Mouse (Mus musculus) embryonic facial prominence, embryonic 11.5 days (tissue): ENCODE measurements around the gene Hspd1. TPM values are rescaled to one million over a fixed set of nuclear protein-coding genes. Genes with fewer than 3 reads are reported as not detected.

ENCODE experiments used
- ATAC-seq: fragments of 200-750 bp; cut with Nextera tagmentation; replicated peaks from 2 replicates; pipeline ENCODE4 v1.8.0; 2017; ENCODE audit warnings: low read depth; ENCODE audit not compliant: insufficient number of reproducible peaks, low FRiP score, low TSS enrichment
- DNase-seq: peaks from one replicate; pipeline ENCODE4 v3.0.0-alpha.2; 2015; ENCODE audit warnings: low spot score
- H3K27ac ChIP-seq: fragments of 300-500 bp; sonication (generic); replicated peaks from 2 replicates; pipeline ENCODE4 v1.5.1; 2014; ENCODE audit warnings: mild to moderate bottlenecking, low read depth, low read length, control low read depth
- H3K27me3 ChIP-seq: fragments of 300-500 bp; sonication (generic); 2 replicates; pipeline ENCODE4 v1.6.1; 2014; ENCODE audit warnings: mild to moderate bottlenecking, low read length, moderate library complexity, mixed read lengths; ENCODE audit not compliant: control insufficient read depth, insufficient read depth
- H3K36me3 ChIP-seq: fragments of 300-500 bp; sonication (generic); replicated peaks from 2 replicates; pipeline ENCODE4 v1.6.1; 2014; ENCODE audit warnings: low read depth, mild to moderate bottlenecking, low read length, moderate library complexity, mixed read lengths; ENCODE audit not compliant: control insufficient read depth, insufficient read depth
- H3K4me1 ChIP-seq: fragments of 300-500 bp; sonication (generic); 2 replicates; pipeline ENCODE4 v1.6.1; 2014; ENCODE audit warnings: low read length, mixed read lengths; ENCODE audit not compliant: control insufficient read depth, insufficient read depth
- H3K4me2 ChIP-seq: fragments of 300-500 bp; sonication (generic); 2 replicates; pipeline ENCODE4 v1.6.1; 2014; ENCODE audit warnings: low read depth, mild to moderate bottlenecking, control low read depth, low read length, moderate library complexity
- H3K4me3 ChIP-seq: fragments of 300-500 bp; sonication (generic); 2 replicates; pipeline ENCODE4 v1.5.1; 2014; ENCODE audit warnings: low read depth, low read length, control low read depth
- H3K9ac ChIP-seq: fragments of 300-500 bp; sonication (generic); replicated peaks from 2 replicates; pipeline ENCODE4 v1.6.1; 2014; ENCODE audit warnings: mild to moderate bottlenecking, control low read depth, low read length
- H3K9me3 ChIP-seq: fragments of 300-500 bp; sonication (generic); replicated peaks from 2 replicates; pipeline ENCODE4 v1.6.1; 2016; ENCODE audit warnings: mild to moderate bottlenecking, low read length, inconsistent platforms, mixed read lengths; ENCODE audit not compliant: control insufficient read depth
- WGBS: fragments of 180-500 bp; shearing (Covaris S2); extraction: QIAGEN DNeasy Blood & Tissue Kit; methylation state at CpG from one replicate; pipeline ENCODE4 v1.1.7; 2014; 5-methylcytosine and 5-hydroxymethylcytosine counted together
- polyA plus RNA-seq: library from polyadenylated mRNA; unstranded; fragments of >200 nt; fragmentation: Nextera tagmentation; extraction: Ambion mirVana; gene quantifications from 2 replicates; pipeline ENCODE4 v1.2.1, GENCODE M21; 2014

Hspd1 gene
- polyA plus RNA-seq, 1 experiment from 2014 or later, result 463 TPM

DNA sequence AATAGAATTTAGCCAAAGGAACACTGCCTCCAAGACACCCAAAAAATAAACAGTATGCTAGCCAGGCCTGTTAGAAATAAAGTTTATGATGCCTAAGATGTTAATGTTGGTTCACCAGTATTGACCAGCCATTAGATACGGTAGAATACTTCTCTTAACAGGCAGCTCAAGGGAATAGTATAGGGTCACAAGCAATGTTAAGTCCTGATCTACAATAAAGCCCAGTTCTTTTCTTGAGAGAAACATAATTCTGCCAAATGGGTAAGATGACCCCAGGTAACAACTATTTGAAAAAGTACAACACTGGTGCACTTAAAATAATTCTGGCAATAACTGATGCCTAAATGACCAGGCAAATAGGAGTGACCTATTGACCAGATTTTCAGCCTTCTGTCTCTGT is 60.1 kb downstream of the Hspd1 start:
- DNase-seq (no peak), ATAC-seq (no peak)
- no peaks in the 10 kb centered on the region for H3K9me3 ChIP-seq
- no peaks in the 10 kb centered on the region for H3K27me3 ChIP-seq
- no peaks in the 10 kb centered on the region; the same call in 1 of the 2 replicates for H3K36me3 ChIP-seq
- WGBS, result 89% methylated on average over 1 of the region's 1 CpGs
- H3K4me2 ChIP-seq, result no peak overlapping the region
- no peak overlapping the region for H3K9ac ChIP-seq
- no peak overlapping the region for H3K4me3 ChIP-seq
- H3K4me1 ChIP-seq, result no peaks in the 10 kb centered on the region
- no peak overlapping the region for H3K27ac ChIP-seq

Other genes with a start within 250 kb of the Hspd1 start
- 24.3 and 24.4 TPM in 2 replicates for gene Ankrd44, start 161.9 kb downstream of the Hspd1 start, polyA plus RNA-seq
- 366 and 398 TPM in 2 replicates for gene Sf3b1, start 60.8 kb downstream of the Hspd1 start, polyA plus RNA-seq
- 25.4 and 27.7 TPM in 2 replicates for gene Coq10b, start 35.5 kb downstream of the Hspd1 start, polyA plus RNA-seq
- gene Hspe1, start 111 bp downstream of the Hspd1 start, polyA plus RNA-seq, result 524 and 599 TPM in 2 replicates
- 163 and 165 TPM in 2 replicates for gene Mob4, start 43.0 kb upstream of the Hspd1 start, polyA plus RNA-seq
- 20.1 and 20.5 TPM in 2 replicates for gene Rftn2, start 138.5 kb upstream of the Hspd1 start, polyA plus RNA-seq
- 2.4 and 2.8 TPM in 2 replicates for gene Mars2, start 148.9 kb upstream of the Hspd1 start, polyA plus RNA-seq